In genomic region chr1:132157016-132157781, GRCm38 (mm10) we compare ENCODE assay signal across 8 mouse cellular contexts. TPM values are rescaled to one million over a fixed set of nuclear protein-coding genes. Genes with fewer than 3 reads are reported as not detected.
DNase-seq lines count a peak whose midpoint lies in the region; ATAC-seq lines count a peak whose summit lies in the region.

No protein-coding gene starts in this region.

- peaks cover 6% of the 10 kb centered on the region for H3K27me3 ChIP-seq in midbrain, embryonic 11.5 days (ENCODE audit: control insufficient read depth, insufficient read depth, low read length)

- H3K4me2 ChIP-seq in midbrain, embryonic 11.5 days: no peak overlapping the region

- 0 out of 2 replicates have a peak overlapping the region, but pooled peaks have one; percentile 32 for H3K9ac ChIP-seq in midbrain, embryonic 11.5 days (ENCODE audit: low read length)

- peaks cover 23% of the 10 kb centered on the region for H3K4me1 ChIP-seq in midbrain, embryonic 11.5 days (ENCODE audit: control insufficient read depth, insufficient read depth, low read length)

- peak; percentile 56 for ATAC-seq in inflammation-experienced regulatory T-cells, adult 6 months
- peak; percentile 75 for ATAC-seq in midbrain, embryonic 11.5 days (ENCODE audit: low FRiP score)
- ATAC-seq in activated CD4-positive, CD25-positive, alpha-beta regulatory T cell, adult 4 months: no peak

- DNase-seq in ZHBTc4 (ENCODE audit: low read depth, low spot score): peak; percentile 94
- peak; percentile 96 to 98 for DNase-seq in cerebellum, postnatal 36 days
- DNase-seq in gastrocnemius, adult 8-10 months (ENCODE audit: low spot score in 2 of 2): peak; percentile 40 to 71
- peak; percentile 85 to 89 for DNase-seq in left cerebral cortex, postnatal 10 days (ENCODE audit: extremely low spot score in 1 of 2, low spot score in 2 of 2)
- peak; percentile 98 for DNase-seq in midbrain, embryonic 11.5 days (ENCODE audit: low spot score, missing footprints)
- DNase-seq in skeletal muscle tissue, adult 2 months (ENCODE audit: low read depth, low spot score): peak; percentile 71

- no peaks in the 10 kb centered on the region for H3K36me3 ChIP-seq in midbrain, embryonic 11.5 days (ENCODE audit: control insufficient read depth, insufficient read depth, low read length)

- intact Hi-C loops in left cerebral cortex, postnatal 10 days (cut with DNase I): loop anchor here (2.0 to 10.0 kb wide), 3 partner anchors 80 to 198 kb away; no protein-coding TSS in a partner anchor

- H3K4me3 ChIP-seq in midbrain, embryonic 11.5 days (ENCODE audit: low read depth, low read length): no peak overlapping the region

- 24% methylated on average over 14 of the region's 14 CpGs for WGBS in midbrain, embryonic 11.5 days

- H3K27ac ChIP-seq in midbrain, embryonic 11.5 days (ENCODE audit: low read depth, low read length): no peak overlapping the region

- H3K9me3 ChIP-seq in midbrain, embryonic 11.5 days (ENCODE audit: control insufficient read depth, low read length): no peaks in the 10 kb centered on the region

RNA-seq across cellular contexts. Expression of gene Cdk18, which starts 17.7 kb away (rescaled TPM):
- 1 to 10 TPM; 4.2 to 6.7 (median 4.2) TPM for total RNA-seq in gastrocnemius, adult 8-10 months (2022)
- polyA plus RNA-seq in inflammation-experienced regulatory T-cells, adult 6 months (2017; shearing (Covaris generic)): not detected
- total RNA-seq in left cerebral cortex, postnatal 10 days (2021): 10 to 100 TPM; 17.6 to 19.9 TPM
- polyA plus RNA-seq in midbrain, embryonic 11.5 days (2014; fragmentation: Nextera tagmentation; extraction: Ambion mirVana): 0.14 and 0.19 TPM in 2 replicates
- not detected for polyA plus RNA-seq in activated CD4-positive, CD25-positive, alpha-beta regulatory T cell, adult 4 months (2017; shearing (Covaris generic))

RNA-seq across cellular contexts. Expression of gene Lemd1, which starts 34.0 kb away (rescaled TPM):
- under 1 TPM in 1 of 4 experiments, not detected in 3; 0.19 TPM for total RNA-seq in gastrocnemius, adult 8-10 months (2022)
- not detected for polyA plus RNA-seq in inflammation-experienced regulatory T-cells, adult 6 months (2017; shearing (Covaris generic))
- total RNA-seq in left cerebral cortex, postnatal 10 days (2021): 1 to 10 TPM; 4.4 to 5.2 TPM
- polyA plus RNA-seq in midbrain, embryonic 11.5 days (2014; fragmentation: Nextera tagmentation; extraction: Ambion mirVana): 10.7 and 12.9 TPM in 2 replicates
- not detected for polyA plus RNA-seq in activated CD4-positive, CD25-positive, alpha-beta regulatory T cell, adult 4 months (2017; shearing (Covaris generic))

RNA-seq across cellular contexts. Expression of gene AC124108.1, which starts 34.1 kb away (rescaled TPM):
- total RNA-seq in gastrocnemius, adult 8-10 months (2022): not detected
- not detected for polyA plus RNA-seq in inflammation-experienced regulatory T-cells, adult 6 months (2017; shearing (Covaris generic))
- total RNA-seq in left cerebral cortex, postnatal 10 days (2021): 1 to 10 TPM; 3.2 TPM
- polyA plus RNA-seq in midbrain, embryonic 11.5 days (2014; fragmentation: Nextera tagmentation; extraction: Ambion mirVana): 5.0 and 5.2 TPM in 2 replicates
- not detected for polyA plus RNA-seq in activated CD4-positive, CD25-positive, alpha-beta regulatory T cell, adult 4 months (2017; shearing (Covaris generic))

Comparison
In these comparisons a context has a peak if more than half of its experiments do, and no peak if none do; other contexts are left out.
1. RNA of gene Lemd1, which starts 34.0 kb away (polyA plus RNA-seq): 10.7 to 12.9 TPM in midbrain, embryonic 11.5 days; not detected in inflammation-experienced regulatory T-cells, adult 6 months and not detected in activated CD4-positive, CD25-positive, alpha-beta regulatory T cell, adult 4 months; every median in the first group is over 10 times any median in the second.
2. Peak in every context shown above with its lines, with median percentiles within 50 percentile points of each other: DNase-seq.